Mouse (Mus musculus) kidney, adult 2 months (tissue): Measurements from ENCODE around the gene Cntnap2.

Experiments
- CTCF ChIP-seq: fragments of 200-500 bp; conservative IDR thresholded peaks from 2 replicates; pipeline ENCODE4 v1.5.1; 2011; ENCODE audit warnings: low read depth, mild to moderate bottlenecking, control low read depth, low read length, moderate library complexity, mixed read lengths; ENCODE audit not compliant: insufficient read depth, insufficient read length
- POLR2A ChIP-seq: fragments of 200-500 bp; IDR thresholded peaks from one replicate; pipeline ENCODE4 v1.6.1; 2011; ENCODE audit warnings: low read depth, low read length, control low read depth

- TF ChIP-seq CTCF = no peak
- TF ChIP-seq POLR2A = no peak
Measured at GRCm38 (mm10) chr6:45938775-45939174, 879.6 kb downstream of the Cntnap2 start.
